Mouse (Mus musculus) cerebellum, adult 2 months (tissue): ENCODE data around the gene Gm38394.

Experiments
- CTCF ChIP-seq: fragments of 200-500 bp; IDR thresholded peaks from 2 replicates; pipeline ENCODE4 v1.5.1; 2011; ENCODE audit warnings: low read depth, mild to moderate bottlenecking, control low read depth, low read length, moderate library complexity, borderline replicate concordance; ENCODE audit not compliant: insufficient read depth
- POLR2A ChIP-seq: fragments of 200-500 bp; IDR thresholded peaks from 2 replicates; pipeline ENCODE4 v1.6.1; 2011; ENCODE audit warnings: low read length, control low read depth, borderline replicate concordance; ENCODE audit not compliant: insufficient read depth

DNA sequence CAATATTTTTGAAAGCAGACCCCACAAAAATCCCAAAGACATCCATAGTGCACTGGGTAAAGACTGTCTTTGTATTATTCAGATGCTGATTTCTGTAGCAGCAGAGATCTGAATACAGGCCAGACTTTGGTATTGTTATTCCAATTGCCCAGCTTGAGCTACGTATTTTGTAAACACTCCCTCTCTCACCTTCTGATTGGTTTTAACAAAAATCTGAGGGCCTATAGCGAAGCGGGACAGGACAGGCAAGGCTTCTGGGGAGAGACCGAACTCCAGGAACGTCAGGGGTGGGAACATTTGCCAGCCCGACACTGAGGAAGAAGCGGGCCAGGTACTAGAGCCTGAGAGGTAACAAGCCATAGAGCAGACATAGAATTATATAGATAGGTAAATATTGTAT, 6.6 kb upstream of the Gm38394 start:
- TF ChIP-seq CTCF (no peak), POLR2A (no peak)
